In genomic region chr8:98381815-98382214, GRCm38 (mm10) we compare ENCODE assay signal across 16 mouse cellular contexts.
DNase-seq lines count a peak whose midpoint lies in the region; ATAC-seq and TF ChIP-seq lines count a peak whose summit lies in the region.
"Had no signal": no experiment of that assay in that cellular context is flagged by ENCODE, and none has a peak within 500 bp of the region (broad histone marks: within the 10 kb centered on the region; RNA-seq: fewer than 3 reads in every experiment).

No protein-coding gene starts in this region.

- no peaks in the 10 kb centered on the region for H3K27me3 ChIP-seq in forebrain, embryonic 11.5 days (ENCODE audit: control insufficient read depth, insufficient read depth, low read length)
- no peaks in the 10 kb centered on the region for H3K27me3 ChIP-seq in forebrain, embryonic 14.5 days (replicated peaks; ENCODE audit: control insufficient read depth, insufficient read depth, low read length)
- H3K27me3 ChIP-seq in ES-Bruce4 (ENCODE audit: control insufficient read depth, insufficient read depth, low read length, poor library complexity, severe bottlenecking), result no peaks in the 10 kb centered on the region
- H3K27me3 ChIP-seq: hindbrain, embryonic 15.5 days; liver, embryonic 12.5 days had no signal

- WGBS in forebrain, embryonic 11.5 days, result 93% methylated on average over 2 of the region's 2 CpGs
- 86% methylated on average over 2 of the region's 2 CpGs for WGBS in forebrain, embryonic 14.5 days

- no peak overlapping the region for H3K4me2 ChIP-seq in forebrain, embryonic 11.5 days (ENCODE audit: low read depth, low read length, severe bottlenecking)
- H3K4me2 ChIP-seq in forebrain, embryonic 14.5 days (ENCODE audit: low read length), result no peak overlapping the region
- H3K4me2 ChIP-seq: hindbrain, embryonic 15.5 days; liver, embryonic 12.5 days had no signal

- no peak for TF ChIP-seq POLR2A in ES-Bruce4 (IDR thresholded peaks at IDR 0.05; ENCODE audit: insufficient read depth, low read length)

- peak; percentile 18 for TF ChIP-seq CTCF in left cerebral cortex, adult 2 months (IDR thresholded peaks at IDR 0.05)
- TF ChIP-seq CTCF in ES-Bruce4 (IDR thresholded peaks at IDR 0.05; ENCODE audit: low read depth, low read length), result peak; percentile 28

- H3K4me1 ChIP-seq in forebrain, embryonic 11.5 days (replicated peaks; ENCODE audit: control insufficient read depth, insufficient read depth, low read length), result no peaks in the 10 kb centered on the region
- H3K4me1 ChIP-seq in forebrain, embryonic 14.5 days (ENCODE audit: control insufficient read depth, insufficient read depth, low read length), result no peaks in the 10 kb centered on the region
- H3K4me1 ChIP-seq in ES-Bruce4 (ENCODE audit: control insufficient read depth, insufficient read depth, low read length), result peaks cover 2% of the 10 kb centered on the region
- H3K4me1 ChIP-seq: heart, embryonic 10.5 days; hindbrain, embryonic 15.5 days; limb, embryonic 10.5 days; liver, embryonic 12.5 days had no signal

- no peak overlapping the region for H3K9ac ChIP-seq in forebrain, embryonic 11.5 days (ENCODE audit: low read length)
- H3K9ac ChIP-seq in forebrain, embryonic 14.5 days (ENCODE audit: low read length), result no peak overlapping the region
- H3K9ac ChIP-seq in ES-Bruce4 (ENCODE audit: low read depth, poor library complexity, severe bottlenecking), result no peak overlapping the region
- H3K9ac ChIP-seq: hindbrain, embryonic 15.5 days; liver, embryonic 12.5 days had no signal

- no peak for DNase-seq in forebrain, embryonic 11.5 days (ENCODE audit: low spot score)
- DNase-seq in forebrain, embryonic 14.5 days (ENCODE audit: low spot score), result no peak
- DNase-seq in left cerebral cortex, adult 2 months (ENCODE audit: extremely low spot score in 1 of 2, low spot score in 2 of 2), result no peak
- DNase-seq in left cerebral cortex, postnatal 36 days (ENCODE audit: low spot score in 2 of 2), result no peak
- peak; percentile 50 for DNase-seq in R1 (ENCODE audit: low read depth, low spot score)
- no peak for DNase-seq in ovary, adult 18-20 months (ENCODE audit: low spot score)
- DNase-seq in urinary bladder, adult 18-20 months (ENCODE audit: low spot score in 2 of 2), result no peak
- DNase-seq: heart, postnatal 14 days; lung, postnatal 10 days; retina, postnatal 1 day; thymus, postnatal 4 days had no signal

- no peaks in the 10 kb centered on the region for H3K36me3 ChIP-seq in forebrain, embryonic 11.5 days (ENCODE audit: control insufficient read depth, insufficient read depth, low read length)
- no peaks in the 10 kb centered on the region for H3K36me3 ChIP-seq in forebrain, embryonic 14.5 days (ENCODE audit: control insufficient read depth, insufficient read depth, low read length)
- no peaks in the 10 kb centered on the region for H3K36me3 ChIP-seq in ES-Bruce4 (ENCODE audit: control insufficient read depth, insufficient read depth, low read length, poor library complexity, severe bottlenecking)
- H3K36me3 ChIP-seq: heart, embryonic 10.5 days; hindbrain, embryonic 15.5 days; limb, embryonic 10.5 days; liver, embryonic 12.5 days had no signal

- 0 out of 2 replicates have a peak, but pooled peaks have one; percentile 33 for ATAC-seq in forebrain, embryonic 11.5 days (replicated peaks; ENCODE audit: low FRiP score)
- no peak for ATAC-seq in forebrain, embryonic 14.5 days
- ATAC-seq: liver, embryonic 12.5 days had no signal

- no peak for TF ChIP-seq EP300 in ES-Bruce4 (IDR thresholded peaks at IDR 0.05; ENCODE audit: insufficient read depth, low read depth, low read length)

- intact Hi-C loops in left cerebral cortex, adult 2 months (cut with DNase I), result no loop called here
- intact Hi-C loops in left cerebral cortex, postnatal 36 days (cut with DNase I), result no loop called here

- H3K9me3 ChIP-seq in forebrain, embryonic 11.5 days (ENCODE audit: control insufficient read depth, low read length), result no peaks in the 10 kb centered on the region
- no peaks in the 10 kb centered on the region for H3K9me3 ChIP-seq in forebrain, embryonic 14.5 days (replicated peaks; ENCODE audit: control insufficient read depth, low read length)
- 0 out of 2 replicates have a peak, but pooled peaks cover 2% of the 10 kb centered on the region for H3K9me3 ChIP-seq in ES-Bruce4 (replicated peaks; ENCODE audit: control insufficient read depth, insufficient read depth, low read length, poor library complexity, severe bottlenecking)
- H3K9me3 ChIP-seq: heart, embryonic 10.5 days; hindbrain, embryonic 15.5 days; limb, embryonic 10.5 days; liver, embryonic 12.5 days had no signal

- no peak overlapping the region for H3K4me3 ChIP-seq in forebrain, embryonic 11.5 days (ENCODE audit: low read depth, low read length)
- no peak overlapping the region for H3K4me3 ChIP-seq in forebrain, embryonic 14.5 days (ENCODE audit: low read depth, low read length)
- H3K4me3 ChIP-seq in left cerebral cortex, adult 2 months, result no peak overlapping the region
- H3K4me3 ChIP-seq in ES-Bruce4 (ENCODE audit: low read depth, low read length), result no peak overlapping the region
- H3K4me3 ChIP-seq: heart, embryonic 10.5 days; hindbrain, embryonic 15.5 days; limb, embryonic 10.5 days; liver, embryonic 12.5 days had no signal

- no peak overlapping the region for H3K27ac ChIP-seq in forebrain, embryonic 11.5 days (ENCODE audit: low read depth, low read length)
- H3K27ac ChIP-seq in forebrain, embryonic 14.5 days (ENCODE audit: low read depth, low read length), result no peak overlapping the region
- no peak overlapping the region for H3K27ac ChIP-seq in left cerebral cortex, adult 2 months
- H3K27ac ChIP-seq in ES-Bruce4 (ENCODE audit: insufficient read depth, low read length), result no peak overlapping the region
- H3K27ac ChIP-seq: heart, embryonic 10.5 days; hindbrain, embryonic 15.5 days; limb, embryonic 10.5 days; liver, embryonic 12.5 days had no signal
